In genomic region chr19:45803408-45803807, GRCm38 (mm10) we compare ENCODE assay signal across 23 mouse cellular contexts. TPM values are rescaled to one million over a fixed set of nuclear protein-coding genes. Genes with fewer than 3 reads are reported as not detected.
DNase-seq lines count a peak whose midpoint lies in the region; ATAC-seq and TF ChIP-seq lines count a peak whose summit lies in the region.
"Had no signal": no experiment of that assay in that cellular context is flagged by ENCODE, and none has a peak within 500 bp of the region (broad histone marks: within the 10 kb centered on the region; RNA-seq: fewer than 3 reads in every experiment).

No protein-coding gene starts in this region.

- no peak for TF ChIP-seq EP300 in liver, embryonic 14.5 days (IDR thresholded peaks at IDR 0.05; ENCODE audit: low read depth)

- peaks cover 5% of the 10 kb centered on the region for H3K27me3 ChIP-seq in midbrain, embryonic 12.5 days
- no peaks in the 10 kb centered on the region for H3K27me3 ChIP-seq in midbrain, postnatal 0 days (ENCODE audit: insufficient read depth, low read length)
- no peaks in the 10 kb centered on the region for H3K27me3 ChIP-seq in liver, embryonic 14.5 days (ENCODE audit: control insufficient read depth, insufficient read depth, low read length)
- H3K27me3 ChIP-seq in stomach, embryonic 15.5 days (replicated peaks), result no peaks in the 10 kb centered on the region
- H3K27me3 ChIP-seq: hindbrain, embryonic 15.5 days; kidney, embryonic 15.5 days; limb, embryonic 12.5 days; neural tube, embryonic 13.5 days had no signal

- WGBS in midbrain, embryonic 12.5 days, result 30% methylated on average over 4 of the region's 4 CpGs
- WGBS in midbrain, postnatal 0 days, result 45% methylated on average over 3 of the region's 4 CpGs
- WGBS in liver, embryonic 14.5 days (ENCODE audit: insufficient replicate concordance), result 20% methylated on average over 4 of the region's 4 CpGs
- 26% methylated on average over 3 of the region's 4 CpGs for WGBS in stomach, embryonic 15.5 days

- H3K4me3 ChIP-seq in midbrain, embryonic 12.5 days, result no peak overlapping the region
- H3K4me3 ChIP-seq in midbrain, postnatal 0 days (ENCODE audit: low read depth, low read length), result no peak overlapping the region
- H3K4me3 ChIP-seq in liver, embryonic 14.5 days (ENCODE audit: insufficient read depth in 1 of 2, low read depth in 2 of 2, low read length in 2 of 2), result peak overlapping the region; percentile 35 to 43
- no peak overlapping the region for H3K4me3 ChIP-seq in stomach, embryonic 15.5 days (replicated peaks)
- H3K4me3 ChIP-seq: hindbrain, embryonic 15.5 days; kidney, embryonic 15.5 days; limb, embryonic 12.5 days; midbrain, embryonic 10.5 days; neural tube, embryonic 13.5 days had no signal

- no peak for DNase-seq in midbrain, postnatal 0 days (ENCODE audit: low spot score)
- DNase-seq in liver, embryonic 14.5 days (ENCODE audit: low read depth in 3 of 3, low spot score in 3 of 3), result no peak
- no peak for DNase-seq in gastrocnemius, postnatal 25 days
- DNase-seq in thymus, postnatal 25 days, result no peak
- DNase-seq in thymus, postnatal 4 days, result no peak
- DNase-seq: adrenal gland, postnatal 10 days; cerebellum, postnatal 10 days; forebrain, postnatal 0 days; heart, postnatal 10 days; kidney, postnatal 4 days; lung, embryonic 14.5 days; lung, postnatal 36 days; right cerebral cortex, postnatal 14 days had no signal

- H3K4me1 ChIP-seq in midbrain, embryonic 12.5 days, result peaks cover 5% of the 10 kb centered on the region; the same call in 1 of the 2 replicates
- peaks cover 5% of the 10 kb centered on the region; the same call in 1 of the 2 replicates for H3K4me1 ChIP-seq in midbrain, postnatal 0 days (ENCODE audit: insufficient read depth, low read length)
- H3K4me1 ChIP-seq in liver, embryonic 14.5 days (replicated peaks; ENCODE audit: control insufficient read depth in 2 of 2, insufficient read depth in 2 of 2, low read length in 1 of 2), result peaks cover 19 to 29% of the 10 kb centered on the region in 2 experiments
- no peaks in the 10 kb centered on the region for H3K4me1 ChIP-seq in stomach, embryonic 15.5 days

- H3K9me3 ChIP-seq in midbrain, embryonic 12.5 days, result no peaks in the 10 kb centered on the region
- no peaks in the 10 kb centered on the region for H3K9me3 ChIP-seq in midbrain, postnatal 0 days (ENCODE audit: low read length)
- H3K9me3 ChIP-seq in liver, embryonic 14.5 days (ENCODE audit: control insufficient read depth, low read length), result no peaks in the 10 kb centered on the region
- H3K9me3 ChIP-seq in stomach, embryonic 15.5 days, result no peaks in the 10 kb centered on the region
- H3K9me3 ChIP-seq: hindbrain, embryonic 15.5 days; kidney, embryonic 15.5 days; limb, embryonic 12.5 days; midbrain, embryonic 10.5 days; neural tube, embryonic 13.5 days had no signal

- no peak for TF ChIP-seq CTCF in midbrain, postnatal 0 days (IDR thresholded peaks at IDR 0.05)
- TF ChIP-seq CTCF in liver, embryonic 14.5 days (IDR thresholded peaks at IDR 0.05; ENCODE audit: low read depth), result no peak

- H3K27ac ChIP-seq in midbrain, embryonic 12.5 days (replicated peaks), result no peak overlapping the region
- H3K27ac ChIP-seq in midbrain, postnatal 0 days (ENCODE audit: low read depth, low read length), result no peak overlapping the region
- H3K27ac ChIP-seq in liver, embryonic 14.5 days, result peak overlapping the region; percentile 67
- H3K27ac ChIP-seq in stomach, embryonic 15.5 days, result no peak overlapping the region
- H3K27ac ChIP-seq: hindbrain, embryonic 15.5 days; kidney, embryonic 15.5 days; limb, embryonic 12.5 days; midbrain, embryonic 10.5 days; neural tube, embryonic 13.5 days had no signal

- no peak for ATAC-seq in midbrain, embryonic 12.5 days (ENCODE audit: low FRiP score, low read depth)
- ATAC-seq in midbrain, postnatal 0 days (ENCODE audit: low FRiP score), result no peak
- ATAC-seq in granulocyte monocyte progenitor cell, adult 5-6 weeks (replicated peaks; ENCODE audit: poor library complexity, severe bottlenecking), result 0 out of 2 replicates have a peak, but pooled peaks have one; percentile 21
- peak; percentile 54 for ATAC-seq in liver, embryonic 14.5 days (ENCODE audit: insufficient read depth)
- ATAC-seq in stomach, embryonic 15.5 days (ENCODE audit: insufficient read depth, low FRiP score, low read depth), result 0 out of 2 replicates have a peak, but pooled peaks have one; percentile 59
- ATAC-seq: forebrain, postnatal 0 days; intestine, postnatal 0 days had no signal

- no peaks in the 10 kb centered on the region for H3K36me3 ChIP-seq in midbrain, embryonic 12.5 days
- H3K36me3 ChIP-seq in midbrain, postnatal 0 days (ENCODE audit: insufficient read depth, low read length), result no peaks in the 10 kb centered on the region
- H3K36me3 ChIP-seq in liver, embryonic 14.5 days (replicated peaks; ENCODE audit: control insufficient read depth, insufficient read depth, low read depth), result no peaks in the 10 kb centered on the region
- no peaks in the 10 kb centered on the region for H3K36me3 ChIP-seq in stomach, embryonic 15.5 days
- H3K36me3 ChIP-seq: hindbrain, embryonic 15.5 days; kidney, embryonic 15.5 days; limb, embryonic 12.5 days; midbrain, embryonic 10.5 days; neural tube, embryonic 13.5 days had no signal

- no peak overlapping the region for H3K4me2 ChIP-seq in midbrain, embryonic 12.5 days (replicated peaks)
- no peak overlapping the region for H3K4me2 ChIP-seq in midbrain, postnatal 0 days (ENCODE audit: low read depth, low read length, poor library complexity, severe bottlenecking)
- peak overlapping the region; percentile 73 for H3K4me2 ChIP-seq in liver, embryonic 14.5 days (ENCODE audit: low read depth)
- no peak overlapping the region for H3K4me2 ChIP-seq in stomach, embryonic 15.5 days
- H3K4me2 ChIP-seq: heart, embryonic 11.5 days; hindbrain, embryonic 15.5 days; kidney, embryonic 15.5 days; limb, embryonic 12.5 days; lung, embryonic 14.5 days; neural tube, embryonic 13.5 days had no signal

- peak overlapping the region; percentile 31; the same call in 1 of the 2 replicates for H3K9ac ChIP-seq in midbrain, embryonic 12.5 days (replicated peaks)
- H3K9ac ChIP-seq in midbrain, postnatal 0 days (replicated peaks; ENCODE audit: low read length, poor library complexity, severe bottlenecking), result no peak overlapping the region
- peak overlapping the region; percentile 59 for H3K9ac ChIP-seq in liver, embryonic 14.5 days (replicated peaks)
- no peak overlapping the region for H3K9ac ChIP-seq in stomach, embryonic 15.5 days
- H3K9ac ChIP-seq: forebrain, postnatal 0 days; hindbrain, embryonic 15.5 days; kidney, embryonic 15.5 days; limb, embryonic 12.5 days; lung, embryonic 14.5 days; neural tube, embryonic 13.5 days had no signal

RNA-seq across cellular contexts. Expression of gene Kcnip2, which starts 12.5 kb away (rescaled TPM):
- polyA plus RNA-seq in midbrain, embryonic 12.5 days (2016; fragmentation: Nextera tagmentation; extraction: Ambion mirVana), result 1.2 and 1.9 TPM in 2 replicates
- 13.7 and 21.2 TPM in 2 replicates for total RNA-seq in midbrain, postnatal 0 days (2014; rRNA removed)
- polyA plus RNA-seq in midbrain, postnatal 0 days (2015; fragmentation: Nextera tagmentation; extraction: Ambion mirVana), result 12.0 and 14.2 TPM in 2 replicates
- total RNA-seq in granulocyte monocyte progenitor cell, adult 5-6 weeks (2014; fragmentation: Nextera tagmentation), result not detected in 2 replicates
- not detected in 2 replicates for total RNA-seq in granulocyte monocyte progenitor cell, adult 5-6 weeks (2017)
- polyA plus RNA-seq in liver, embryonic 14.5 days (2012; rRNA removed), result 1.7 TPM in 2 replicates
- 1.5 and 1.7 TPM in 2 replicates for polyA plus RNA-seq in liver, embryonic 14.5 days (2014; fragmentation: Nextera tagmentation; extraction: Ambion mirVana)
- 1.6 and 2.8 TPM in 2 replicates for polyA plus RNA-seq in stomach, embryonic 15.5 days (2015; fragmentation: Nextera tagmentation; extraction: Ambion mirVana)
- total RNA-seq in gastrocnemius, postnatal 25 days (2021), result under 1 TPM in 1 of 2 experiments, not detected in 1; 0.29 TPM

RNA-seq across cellular contexts. Expression of gene Mgea5, which starts 19.8 kb away (rescaled TPM):
- 115 and 123 TPM in 2 replicates for polyA plus RNA-seq in midbrain, embryonic 12.5 days (2016; fragmentation: Nextera tagmentation; extraction: Ambion mirVana)
- 145 and 210 TPM in 2 replicates for total RNA-seq in midbrain, postnatal 0 days (2014; rRNA removed)
- polyA plus RNA-seq in midbrain, postnatal 0 days (2015; fragmentation: Nextera tagmentation; extraction: Ambion mirVana), result 55.9 and 78.2 TPM in 2 replicates
- total RNA-seq in granulocyte monocyte progenitor cell, adult 5-6 weeks (2014; fragmentation: Nextera tagmentation), result 76.2 and 99.7 TPM in 2 replicates
- total RNA-seq in granulocyte monocyte progenitor cell, adult 5-6 weeks (2017), result 106 and 110 TPM in 2 replicates
- polyA plus RNA-seq in liver, embryonic 14.5 days (2012; rRNA removed), result 17.1 and 25.2 TPM in 2 replicates
- polyA plus RNA-seq in liver, embryonic 14.5 days (2014; fragmentation: Nextera tagmentation; extraction: Ambion mirVana), result 15.0 and 16.7 TPM in 2 replicates
- 42.2 and 47.2 TPM in 2 replicates for polyA plus RNA-seq in stomach, embryonic 15.5 days (2015; fragmentation: Nextera tagmentation; extraction: Ambion mirVana)
- 10 to 100 TPM; 28.2 to 29.1 TPM for total RNA-seq in gastrocnemius, postnatal 25 days (2021)

RNA-seq across cellular contexts. Expression of gene Npm3, which starts 54.0 kb away (rescaled TPM):
- polyA plus RNA-seq in midbrain, embryonic 12.5 days (2016; fragmentation: Nextera tagmentation; extraction: Ambion mirVana), result 7.7 and 8.4 TPM in 2 replicates
- 26.1 and 40.2 TPM in 2 replicates for total RNA-seq in midbrain, postnatal 0 days (2014; rRNA removed)
- 5.6 and 6.5 TPM in 2 replicates for polyA plus RNA-seq in midbrain, postnatal 0 days (2015; fragmentation: Nextera tagmentation; extraction: Ambion mirVana)
- total RNA-seq in granulocyte monocyte progenitor cell, adult 5-6 weeks (2014; fragmentation: Nextera tagmentation), result 137 and 150 TPM in 2 replicates
- total RNA-seq in granulocyte monocyte progenitor cell, adult 5-6 weeks (2017), result 109 and 141 TPM in 2 replicates
- polyA plus RNA-seq in liver, embryonic 14.5 days (2012; rRNA removed), result 59.0 and 59.7 TPM in 2 replicates
- polyA plus RNA-seq in liver, embryonic 14.5 days (2014; fragmentation: Nextera tagmentation; extraction: Ambion mirVana), result 10.6 and 11.4 TPM in 2 replicates
- 16.0 and 16.3 TPM in 2 replicates for polyA plus RNA-seq in stomach, embryonic 15.5 days (2015; fragmentation: Nextera tagmentation; extraction: Ambion mirVana)
- total RNA-seq in gastrocnemius, postnatal 25 days (2021), result 10 to 100 TPM; 10.1 to 12.5 TPM

Comparison
In these comparisons a context has a peak if more than half of its experiments do, and no peak if none do; other contexts are left out.
1. H3K9ac ChIP-seq: peak in midbrain, embryonic 12.5 days (single experiment) and liver, embryonic 14.5 days (single experiment); none in midbrain, postnatal 0 days (single experiment) and stomach, embryonic 15.5 days (single experiment).
2. ATAC-seq: peak in granulocyte monocyte progenitor cell, adult 5-6 weeks (single experiment), liver, embryonic 14.5 days (single experiment) and stomach, embryonic 15.5 days (single experiment); none in midbrain, embryonic 12.5 days (single experiment) and midbrain, postnatal 0 days (single experiment).
3. H3K4me3 ChIP-seq: peak in liver, embryonic 14.5 days (2 of 2); none in midbrain, embryonic 12.5 days (single experiment), midbrain, postnatal 0 days (single experiment) and stomach, embryonic 15.5 days (single experiment).